Mouse (Mus musculus): ENCODE results near the gene Rnpepl1.

The Rnpepl1 gene

GRCm38 (mm10) chr1:92910239-92910885, at the start of gene Rnpepl1:
Gene Rnpepl1 (plus strand): TSS chr1:92910783.
- peak; percentile 80 to 91 for DNase-seq

DNA sequence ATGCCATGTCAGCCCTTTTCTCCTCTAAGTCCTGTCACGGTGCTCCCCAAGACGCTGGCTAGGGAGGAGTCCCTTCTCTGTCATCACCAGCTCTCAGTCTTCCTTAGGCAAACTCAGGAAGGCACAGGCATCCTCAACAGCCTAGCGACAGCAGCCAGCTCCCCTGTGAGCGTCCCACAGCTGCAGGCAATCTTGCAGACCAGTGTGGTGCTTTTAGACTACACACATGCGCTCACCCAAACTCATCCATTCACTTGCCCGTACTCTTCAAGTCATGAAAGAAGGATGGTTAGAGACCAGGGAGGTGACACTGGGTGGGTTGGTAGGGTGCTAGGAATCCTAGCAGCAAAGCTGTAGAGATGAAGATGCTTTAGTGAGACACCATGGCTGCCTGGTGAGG, 49.1 kb upstream of the Rnpepl1 start:
- DNase-seq: no peak

- DNase-seq: no peak
Measured at GRCm38 (mm10) chr1:92863268-92863667, 47.3 kb upstream of the Rnpepl1 start.

DNA sequence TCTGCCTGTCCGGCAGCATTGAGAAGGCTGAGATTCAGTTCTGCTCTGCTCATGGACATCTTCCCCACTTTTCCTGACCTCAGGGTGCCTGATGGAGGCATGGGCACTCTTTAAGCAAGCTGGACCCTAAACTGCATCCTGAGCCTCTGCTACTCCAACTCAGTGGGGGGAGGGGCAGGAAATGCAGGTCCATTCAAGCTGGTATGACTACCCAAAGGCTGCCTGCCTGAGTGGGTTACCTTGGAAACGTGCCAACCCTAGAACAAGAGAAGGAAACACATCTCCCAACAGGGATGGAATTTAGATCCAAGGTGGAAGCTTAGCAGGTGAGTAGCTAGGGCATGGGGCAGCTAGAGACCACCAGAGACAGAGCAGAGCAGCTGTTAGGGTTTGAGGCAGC, 44.4 kb upstream of the Rnpepl1 start:
- DNase-seq: no peak

DNA sequence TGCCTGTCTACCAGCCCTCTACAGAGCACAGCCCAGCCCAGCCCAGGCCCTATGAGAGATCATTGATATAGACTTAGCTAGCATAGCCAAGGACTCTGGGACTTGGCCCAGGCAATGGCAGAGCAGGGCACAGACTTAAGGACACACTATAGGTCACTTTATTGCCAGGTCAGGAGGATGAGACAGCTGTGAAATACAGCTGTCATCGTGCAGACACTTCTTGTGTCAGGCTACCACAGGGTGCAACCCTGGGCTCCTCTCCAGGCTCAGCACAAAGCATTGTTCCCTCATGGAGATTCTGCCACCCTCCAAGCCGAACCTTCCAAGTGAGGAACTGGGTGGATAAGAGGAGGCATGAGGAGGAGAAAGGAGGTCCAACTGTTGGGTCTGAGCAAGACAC, 40.6 kb upstream of the Rnpepl1 start:
- no peak for DNase-seq

DNA sequence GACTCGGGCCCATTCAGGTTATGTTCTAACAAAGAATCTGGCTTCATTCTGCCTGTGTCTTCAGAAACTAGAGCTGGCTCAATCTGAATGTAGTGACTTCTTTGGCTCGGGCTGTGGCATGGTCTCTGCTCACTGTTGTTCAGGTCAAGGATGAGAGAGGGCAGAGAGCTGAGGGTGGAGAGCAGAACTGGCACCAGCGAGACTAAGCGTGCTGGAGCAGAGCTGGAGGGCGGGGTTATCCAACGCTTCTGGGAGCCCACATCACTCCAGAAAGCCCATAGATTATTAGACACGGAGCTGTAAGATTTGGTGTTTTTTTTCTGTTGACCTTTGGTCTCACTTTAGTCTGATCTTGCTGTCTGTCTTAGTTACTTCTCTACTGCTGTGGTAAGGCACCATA, 37.9 kb upstream of the Rnpepl1 start:
- peak; percentile 22 to 37 for DNase-seq

DNA sequence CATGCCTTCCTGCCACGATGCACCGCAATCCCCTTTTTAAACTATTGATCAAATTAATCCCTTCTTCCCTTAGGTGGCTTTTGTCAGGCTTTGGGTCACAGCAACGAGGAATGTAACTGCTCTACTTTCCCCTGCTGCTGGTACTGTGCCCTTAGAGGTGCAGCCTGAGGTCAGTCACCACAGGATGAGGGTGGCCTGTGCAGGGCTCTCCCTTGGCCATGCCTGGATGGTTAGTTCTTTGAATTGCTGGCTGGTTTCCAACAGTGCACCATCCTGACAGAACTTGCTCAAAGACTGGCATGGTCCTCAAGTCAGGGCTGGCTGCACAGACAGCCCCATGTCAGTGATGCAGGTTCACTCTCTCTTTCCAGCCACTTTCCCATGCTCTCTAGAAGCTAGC, 36.6 kb upstream of the Rnpepl1 start:
- DNase-seq: peak; percentile 47 to 57

- DNase-seq: no peak
Measured at GRCm38 (mm10) chr1:92875360-92876111, 35.0 kb upstream of the Rnpepl1 start.

DNA sequence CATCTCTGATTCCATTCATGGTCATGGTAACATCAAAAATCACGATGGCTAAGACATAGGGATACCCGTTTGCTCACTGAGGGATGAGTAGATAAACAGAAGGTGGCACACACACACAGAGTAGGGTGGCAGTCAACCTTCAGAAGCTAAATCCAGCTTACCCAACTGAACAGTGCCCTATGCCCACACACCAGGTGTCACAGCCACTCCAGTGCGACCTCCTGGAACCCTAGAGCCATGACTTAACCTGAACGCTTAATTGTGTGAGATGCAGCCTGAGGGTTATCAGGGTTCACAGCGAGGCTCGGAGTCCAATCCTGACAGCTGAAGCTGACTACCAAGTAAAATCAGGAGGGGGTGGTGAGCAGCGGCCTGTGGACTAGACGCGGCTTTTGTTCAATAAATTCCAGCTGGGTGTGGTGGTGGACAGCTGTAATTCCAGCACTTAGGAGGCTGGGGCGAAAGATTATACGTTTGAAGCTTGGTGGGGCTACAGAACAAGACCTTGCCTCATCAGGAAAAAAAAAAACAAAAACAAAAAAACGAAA, 33.1 kb upstream of the Rnpepl1 start:
- DNase-seq: no peak

GRCm38 (mm10) chr1:92878066-92878741, 32.4 kb upstream of the Rnpepl1 start:
- no peak for DNase-seq

DNA sequence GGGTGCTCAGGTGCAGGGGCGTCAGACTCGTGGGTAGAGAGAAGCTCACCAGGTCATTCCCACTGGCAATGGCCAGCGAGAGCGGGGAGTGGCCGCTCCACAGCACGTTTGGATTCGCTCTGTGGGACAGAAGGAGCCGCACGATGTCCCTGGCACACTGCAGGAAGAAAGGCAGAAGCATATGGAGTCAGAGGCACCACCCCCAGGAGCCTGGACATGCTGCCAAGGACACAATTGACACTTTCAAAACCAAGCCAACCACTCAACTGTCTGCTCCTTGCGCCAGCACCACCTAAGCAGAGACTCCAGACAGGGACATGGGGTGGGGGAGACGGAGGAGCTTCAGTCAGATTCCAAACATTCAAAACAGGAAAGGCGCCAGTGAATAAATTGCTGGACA, 31.3 kb upstream of the Rnpepl1 start:
- no peak for DNase-seq

GRCm38 (mm10) chr1:92880101-92880500, 30.5 kb upstream of the Rnpepl1 start:
- no peak for DNase-seq

DNA sequence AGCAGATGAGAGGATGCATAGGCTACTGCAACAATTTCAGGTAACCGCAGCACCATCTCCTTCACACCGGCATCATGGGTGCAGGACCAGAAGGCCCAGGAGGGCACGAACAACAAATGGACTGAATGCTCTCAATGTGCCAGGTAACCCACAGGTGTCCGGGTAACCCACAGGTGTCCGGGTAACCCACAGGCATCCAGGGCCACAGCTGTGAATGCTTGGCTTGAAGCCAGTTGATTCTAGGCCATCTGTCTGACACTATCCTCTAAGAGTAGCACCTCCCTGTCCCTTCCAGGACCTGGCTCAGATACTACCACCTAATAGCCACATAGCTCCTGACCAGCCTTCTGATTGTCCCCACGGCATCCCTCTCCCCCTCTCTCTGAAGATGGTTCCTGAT, 28.6 kb upstream of the Rnpepl1 start:
- no peak for DNase-seq

- DNase-seq: no peak
Measured at GRCm38 (mm10) chr1:92888901-92889655, 21.5 kb upstream of the Rnpepl1 start.

- no peak for DNase-seq
Measured at GRCm38 (mm10) chr1:92892791-92893190, 17.8 kb upstream of the Rnpepl1 start.

DNA sequence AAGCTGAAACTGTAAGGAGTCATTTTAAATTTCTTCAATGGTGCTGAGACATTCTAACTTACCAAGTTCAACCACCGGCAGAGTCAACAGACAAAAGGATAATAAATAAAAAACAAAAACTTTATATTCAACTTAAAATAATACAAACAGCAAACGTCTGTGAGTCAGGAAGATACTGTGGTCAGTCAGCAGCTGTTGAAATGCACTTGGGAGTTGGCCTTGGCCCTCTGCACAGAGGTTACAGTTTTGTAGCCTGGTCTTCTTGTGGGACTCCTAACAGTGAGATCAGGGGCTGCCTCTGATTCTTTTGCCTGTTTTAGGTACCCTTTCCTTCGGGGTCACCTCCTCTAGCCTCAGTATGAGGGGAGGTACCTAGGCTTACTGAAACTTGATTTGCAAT, 16.7 kb upstream of the Rnpepl1 start:
- no peak for DNase-seq

GRCm38 (mm10) chr1:92895089-92895488, 15.5 kb upstream of the Rnpepl1 start:
- DNase-seq: peak; percentile 74 to 87

DNA sequence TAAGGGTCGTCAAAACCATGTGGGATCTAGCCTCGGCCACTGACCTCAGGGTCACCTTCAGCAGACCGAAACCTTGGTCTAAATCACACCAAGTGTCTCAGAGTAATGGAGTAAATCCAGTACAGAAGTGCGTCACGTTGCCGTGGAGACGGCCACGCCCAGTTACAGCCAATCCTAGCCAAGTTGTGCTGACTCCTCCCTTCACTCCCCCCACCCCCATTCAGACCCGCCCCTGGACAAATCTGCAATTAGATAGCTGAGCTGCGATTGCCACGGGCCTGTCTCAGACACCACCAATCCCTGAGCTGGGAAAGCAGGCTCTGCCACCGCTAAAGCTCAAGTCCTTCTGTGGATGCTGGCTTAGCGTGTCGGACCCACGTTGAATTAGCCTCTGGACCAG, 7.8 kb upstream of the Rnpepl1 start, which contains the start of gene Ankmy1:
Gene Ankmy1, minus strand, starts transcription at position 121 of the 400 bp plus-strand sequence.
- peak; percentile 77 for DNase-seq

GRCm38 (mm10) chr1:92903627-92904026, 7.0 kb upstream of the Rnpepl1 start:
- no peak for DNase-seq

DNA sequence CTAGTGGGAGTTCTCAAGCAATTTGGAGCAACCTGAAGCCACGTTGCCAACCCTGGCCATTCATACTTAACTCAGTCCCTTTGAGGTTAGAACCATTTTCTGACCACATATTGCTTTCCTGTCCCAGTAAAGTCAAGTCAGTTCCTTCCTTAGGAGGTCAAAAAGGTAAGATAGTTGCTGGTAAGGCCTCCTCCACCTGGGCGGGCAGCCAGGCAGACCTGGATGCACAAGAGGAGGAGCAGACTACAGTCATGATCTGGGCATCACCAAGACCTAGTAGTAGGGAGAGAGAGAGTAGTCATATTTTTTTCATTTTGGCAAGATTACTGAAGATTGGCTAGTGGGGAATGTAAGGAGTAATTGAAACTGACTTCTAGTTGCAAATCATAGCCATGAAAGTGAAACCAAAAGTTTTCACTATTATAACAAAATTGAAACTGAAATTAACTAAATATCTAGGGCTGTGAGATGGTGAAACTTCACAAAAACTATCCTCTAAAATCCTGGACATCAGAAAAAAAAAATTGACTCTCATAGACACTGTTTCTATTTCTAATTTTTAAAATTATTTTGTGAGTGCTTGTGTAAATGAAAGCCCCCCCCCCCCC, 4.8 kb upstream of the Rnpepl1 start:
- no peak for DNase-seq

GRCm38 (mm10) chr1:92906779-92907631, 3.6 kb upstream of the Rnpepl1 start, which contains the start of gene Dusp28:
Gene Dusp28 (plus strand): TSS chr1:92906981.
- DNase-seq: peak; percentile 96 to 97

Measured in kidney, postnatal 36 days (tissue).